Mouse (Mus musculus) ES-E14 (cell line): ENCODE data around the gene Pus3. TPM values are rescaled to one million over a fixed set of nuclear protein-coding genes. Genes with fewer than 3 reads are reported as not detected.

Source experiments
- DNase-seq: peaks from one replicate; pipeline ENCODE4 v3.0.0-alpha.2; 2013; ENCODE audit warnings: low read depth, low spot score
- H3K27ac ChIP-seq: 2 replicates; pipeline ENCODE4 v1.5.1; 2012; ENCODE audit warnings: low read depth, mild to moderate bottlenecking, low read length, moderate library complexity, mixed read lengths; ENCODE audit not compliant: poor library complexity, insufficient read depth, severe bottlenecking
- H3K36me3 ChIP-seq: 2 replicates; pipeline ENCODE4 v1.6.1; 2012; ENCODE audit warnings: mild to moderate bottlenecking, low read length, moderate library complexity, mixed read lengths; ENCODE audit not compliant: control insufficient read depth, poor library complexity, insufficient read depth, severe bottlenecking
- H3K4me1 ChIP-seq, 2 experiments: fragments of 150-350 bp in 1 of 2; sonication (generic) in 1 of 2; 2 replicates each; pipeline ENCODE4 v1.6.1; 2012; ENCODE audit warnings: low read length in 2 of 2, mild to moderate bottlenecking in 1 of 2, mixed read lengths in 1 of 2; ENCODE audit not compliant: control insufficient read depth in 2 of 2, insufficient read depth in 2 of 2, poor library complexity in 1 of 2
- H3K4me3 ChIP-seq, 2 experiments: fragments of 150-350 bp in 1 of 2; sonication (generic) in 1 of 2; 2 replicates each; pipeline ENCODE4 v1.5.1; 2012; ENCODE audit warnings: low read length in 2 of 2, low read depth in 1 of 2, mild to moderate bottlenecking in 1 of 2, mixed read lengths in 1 of 2; ENCODE audit not compliant: insufficient read depth in 1 of 2, poor library complexity in 1 of 2, severe bottlenecking in 1 of 2
- H3K9ac ChIP-seq: 2 replicates; pipeline ENCODE4 v1.6.1; 2012; ENCODE audit warnings: low read depth, mild to moderate bottlenecking, low read length, mixed read lengths; ENCODE audit not compliant: poor library complexity, insufficient read depth, severe bottlenecking
- H3K9me3 ChIP-seq: fragments of 150-350 bp; sonication (generic); 2 replicates; pipeline ENCODE4 v1.6.1; 2012; ENCODE audit warnings: low read depth, mild to moderate bottlenecking, low read length; ENCODE audit not compliant: control insufficient read depth, insufficient read depth
- CHD2 ChIP-seq: IDR thresholded peaks from 2 replicates; pipeline ENCODE4 v1.6.1; 2014; ENCODE audit warnings: mild to moderate bottlenecking, low read depth, low read length, inconsistent platforms
- HCFC1 ChIP-seq: IDR thresholded peaks from 2 replicates; pipeline ENCODE4 v1.6.1; 2012; ENCODE audit warnings: low read length, inconsistent platforms, borderline replicate concordance; ENCODE audit not compliant: insufficient read depth
- MAFK ChIP-seq: IDR thresholded peaks from 2 replicates; pipeline ENCODE4 v1.6.1; 2014; ENCODE audit warnings: mild to moderate bottlenecking, low read depth, low read length, inconsistent platforms; ENCODE audit not compliant: insufficient read depth
- ZC3H11A ChIP-seq: IDR thresholded peaks from 2 replicates; pipeline ENCODE4 v1.6.1; 2012; ENCODE audit warnings: low read depth, mild to moderate bottlenecking, inconsistent platforms, low read length, borderline replicate concordance
- ZNF384 ChIP-seq: IDR thresholded peaks from 2 replicates; pipeline ENCODE4 v1.6.1; 2012; ENCODE audit warnings: low read depth, low read length, inconsistent platforms
- in situ Hi-C, 2 experiments: fragments of 600-800 bp; cut with MboI; formaldehyde crosslinking; loops; one replicate each; pipeline ENCODE4 v1.15.1; 2025; ENCODE audit warnings: low sequenced_read_pairs in 2 of 2, inconsistent platforms in 1 of 2; ENCODE audit not compliant: unreplicated experiment in 2 of 2
- total RNA-seq: library from RNA; depleted of rRNA; stranded (reverse); fragments of 300-350 nt; gene quantifications from 2 replicates; pipeline ENCODE4 v1.2.3, GENCODE M21; 2012

Pus3 gene
- total RNA-seq, 1 experiment = 25.6 TPM

GRCm38 (mm10) chr9:35564536-35565240 is 6.3 kb downstream of the Pus3 start:
- Histone ChIP-seq H3K4me3 (no peak overlapping the region), H3K36me3 (peaks cover 18% of the 10 kb centered on the region), H3K9ac (no peak overlapping the region), H3K4me1 (peaks cover 0 to 2% of the 10 kb centered on the region in 2 experiments; a peak in 1 of 4 replicates), H3K27ac (no peak overlapping the region), H3K9me3 (no peaks in the 10 kb centered on the region)
- in situ Hi-C loops = no loop called here
- DNase-seq = no peak
- no peak for TF ChIP-seq CHD2
- TF ChIP-seq ZNF384 = no peak
- TF ChIP-seq ZC3H11A = no peak
- TF ChIP-seq MAFK = no peak
- no peak for TF ChIP-seq HCFC1

- Histone ChIP-seq H3K27ac (no peak overlapping the region), H3K36me3 (peaks cover 8% of the 10 kb centered on the region), H3K9ac (no peak overlapping the region), H3K9me3 (no peaks in the 10 kb centered on the region), H3K4me3 (no peak overlapping the region), H3K4me1 (no peaks in the 10 kb centered on the region)
- in situ Hi-C loops = no loop called here
- no peak for TF ChIP-seq ZC3H11A
- TF ChIP-seq HCFC1 = no peak
- TF ChIP-seq ZNF384 = no peak
- no peak for TF ChIP-seq CHD2
- TF ChIP-seq MAFK = no peak
- DNase-seq = no peak
These were observed 9.6 kb downstream of the Pus3 start for GRCm38 (mm10) chr9:35567995-35568394.

GRCm38 (mm10) chr9:35569571-35570534 is 11.5 kb downstream of the Pus3 start, which contains the start of the genes Pate2 and Hyls1:
Gene Pate2 (plus strand): TSS chr9:35570284.
Gene Hyls1 (minus strand): TSS chr9:35570398.
- in situ Hi-C loops = no loop called here

GRCm38 (mm10) chr9:35570663-35571062 is 12.3 kb downstream of the Pus3 start:
- Histone ChIP-seq H3K9me3 (no peaks in the 10 kb centered on the region), H3K4me1 (peaks cover 0 to 3% of the 10 kb centered on the region in 2 experiments; a peak in 1 of 4 replicates), H3K9ac (peak overlapping the region; percentile 97; the same call in 1 of the 2 replicates), H3K36me3 (peaks cover 3% of the 10 kb centered on the region; the same call in 1 of the 2 replicates), H3K27ac (no peak overlapping the region), H3K4me3 (peak overlapping the region; percentile 93 to 98)
- in situ Hi-C loops = no loop called here
- TF ChIP-seq ZC3H11A (no peak), MAFK (no peak), ZNF384 (no peak), CHD2 (no peak), HCFC1 (no peak)
- no peak for DNase-seq

More at GRCm38 (mm10) chr9:35569571-35570534, 11.5 kb downstream of the Pus3 start, which contains the start of the genes Pate2 and Hyls1:
- Histone ChIP-seq H3K9me3 (no peaks in the 10 kb centered on the region), H3K9ac (peak within 1 kb of the TSS; percentile 97), H3K36me3 (peaks cover 8% of the 10 kb centered on the region), H3K27ac (peak within 1 kb of the TSS; percentile 77), H3K4me1 (peaks cover 0 to 3% of the 10 kb centered on the region in 2 experiments; a peak in 1 of 4 replicates), H3K4me3 (peak within 1 kb of the TSS; percentile 93 to 98)
- peak; percentile 98 for DNase-seq
- TF ChIP-seq HCFC1 = peak; percentile 59; the same call in 1 of the 2 replicates
- no peak for TF ChIP-seq ZC3H11A
- peak; percentile 68; the same call in 1 of the 2 replicates for TF ChIP-seq CHD2
